Mouse (Mus musculus) small intestine, adult 2 months (tissue): ENCODE results near the gene Fam189a1.

ENCODE experiments used
- CTCF ChIP-seq: fragments of 200-500 bp; IDR thresholded peaks from 2 replicates; pipeline ENCODE4 v1.5.1; 2012; ENCODE audit warnings: low read depth, mild to moderate bottlenecking, control low read depth, inconsistent platforms, low read length, moderate library complexity, mixed read lengths; ENCODE audit not compliant: insufficient replicate concordance, insufficient read length; ENCODE audit errors: extremely low read depth
- POLR2A ChIP-seq: fragments of 200-500 bp; IDR thresholded peaks from 2 replicates; pipeline ENCODE4 v1.6.1; 2012; ENCODE audit warnings: low read depth, mild to moderate bottlenecking, control low read depth, inconsistent platforms, low read length, moderate library complexity

- no peak for TF ChIP-seq POLR2A
- no peak for TF ChIP-seq CTCF
Observed at GRCm38 (mm10) chr7:64819683-64820082, 336.7 kb downstream of the Fam189a1 start.
